Mouse (Mus musculus) retina, adult 2 months (tissue): Measurements from ENCODE around the gene Mrm3.
A peak's percentile ranks its signal among the peaks of the same experiment; 100 is the strongest.

ENCODE experiments used
- DNase-seq: peaks from one replicate; pipeline ENCODE4 v3.0.0-alpha.2; 2012; ENCODE audit warnings: low read depth, low spot score

Mrm3 gene

GRCm38 (mm10) chr11:76252036-76252435 lies 8.5 kb downstream of the Mrm3 start:
- DNase-seq, result no peak

- DNase-seq, result peak; percentile 52
These were observed 9.8 kb downstream of the Mrm3 start for GRCm38 (mm10) chr11:76253145-76253917.

GRCm38 (mm10) chr11:76253918-76254264 lies 10.4 kb downstream of the Mrm3 start:
- DNase-seq, result no peak

GRCm38 (mm10) chr11:76255431-76256001 lies 12.0 kb downstream of the Mrm3 start:
- no peak for DNase-seq

- DNase-seq, result no peak
These were observed 12.6 kb downstream of the Mrm3 start for GRCm38 (mm10) chr11:76256129-76256528.

GRCm38 (mm10) chr11:76257386-76257785 lies 13.9 kb downstream of the Mrm3 start:
- DNase-seq, result no peak

GRCm38 (mm10) chr11:76258511-76258910 lies 15.0 kb downstream of the Mrm3 start:
- no peak for DNase-seq

- no peak for DNase-seq
These were observed 16.9 kb downstream of the Mrm3 start for GRCm38 (mm10) chr11:76260208-76261050.

GRCm38 (mm10) chr11:76261224-76261623 lies 17.7 kb downstream of the Mrm3 start:
- no peak for DNase-seq

GRCm38 (mm10) chr11:76262611-76263351 lies 19.3 kb downstream of the Mrm3 start:
- no peak for DNase-seq

GRCm38 (mm10) chr11:76267550-76267949 lies 24.0 kb downstream of the Mrm3 start:
- DNase-seq, result no peak

- DNase-seq, result no peak
These were observed 24.5 kb downstream of the Mrm3 start for GRCm38 (mm10) chr11:76268001-76268459.

- no peak for DNase-seq
These were observed 25.1 kb downstream of the Mrm3 start for GRCm38 (mm10) chr11:76268521-76269065.

- DNase-seq, result no peak
These were observed 28.9 kb downstream of the Mrm3 start for GRCm38 (mm10) chr11:76272440-76272839.

- no peak for DNase-seq
These were observed 35.7 kb downstream of the Mrm3 start for GRCm38 (mm10) chr11:76278960-76279852.

- no peak for DNase-seq
These were observed 36.5 kb downstream of the Mrm3 start for GRCm38 (mm10) chr11:76279971-76280370.

- no peak for DNase-seq
These were observed 40.3 kb downstream of the Mrm3 start for GRCm38 (mm10) chr11:76283841-76284240.

- no peak for DNase-seq
These were observed 42.0 kb downstream of the Mrm3 start for GRCm38 (mm10) chr11:76285431-76286075.

GRCm38 (mm10) chr11:76286534-76287126 lies 43.1 kb downstream of the Mrm3 start:
- DNase-seq, result no peak
